Mouse (Mus musculus): ENCODE data around the gene Klc1.

Klc1 gene

DNA sequence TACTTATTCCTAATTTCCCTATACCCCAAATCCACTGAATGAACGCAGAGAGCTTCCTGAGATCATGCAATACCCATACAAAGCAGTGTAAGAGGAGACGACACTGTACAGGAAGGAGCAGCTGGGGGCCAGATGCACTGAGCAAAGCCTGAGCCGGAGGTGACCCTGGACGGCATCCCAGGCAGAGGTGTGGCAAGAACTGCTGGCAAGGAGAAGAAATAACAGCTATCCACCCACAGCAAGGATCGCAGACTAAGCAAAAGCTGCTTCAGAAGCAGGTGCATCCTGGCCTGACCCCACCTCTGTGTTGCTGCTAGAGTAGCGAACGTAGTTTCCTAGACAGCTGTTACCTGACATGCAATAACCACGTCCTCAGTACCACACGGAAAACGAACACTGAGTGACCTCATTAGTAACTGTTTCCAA, 94.4 kb downstream of the Klc1 start:
- no peak for DNase-seq (ENCODE audit: low read depth, low spot score)

DNA sequence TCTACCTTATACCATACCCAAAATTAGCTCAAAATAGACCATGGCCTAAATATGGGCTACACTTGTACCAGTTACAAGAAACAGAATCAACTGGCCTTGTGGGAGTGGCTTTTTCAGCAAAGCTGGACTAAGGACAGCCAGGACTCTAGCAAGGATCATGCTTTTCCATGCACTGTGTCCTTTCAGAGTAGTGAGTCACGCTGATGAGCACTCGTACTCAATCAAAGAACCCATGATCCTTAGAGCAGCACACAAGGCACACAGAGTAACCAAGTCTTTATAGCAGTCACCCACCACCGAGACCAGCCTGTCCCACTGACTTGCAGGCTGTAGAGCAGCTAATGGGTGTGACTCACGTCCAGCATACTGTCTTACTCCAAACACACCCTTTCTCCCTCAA, 94.9 kb downstream of the Klc1 start:
- DNase-seq (ENCODE audit: low read depth, low spot score), result no peak

DNA sequence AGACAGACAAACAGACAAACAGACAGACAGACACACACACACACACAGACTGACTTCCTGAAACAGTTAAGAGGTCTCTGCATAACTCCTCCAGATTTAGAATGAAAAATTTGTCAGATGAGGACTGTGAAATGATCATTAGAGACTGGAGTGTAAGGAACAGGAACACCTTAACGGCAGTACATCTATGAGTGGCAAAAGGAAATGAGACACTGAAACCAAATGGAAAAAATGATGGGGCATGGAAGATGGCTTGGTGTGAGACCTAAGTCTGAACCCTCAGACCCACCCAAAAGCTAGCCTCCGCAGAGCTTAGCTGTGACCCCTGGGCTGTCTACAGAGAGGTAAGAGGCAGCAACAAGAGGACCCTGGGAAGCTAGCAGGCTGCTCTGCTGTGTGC, 96.8 kb downstream of the Klc1 start:
- no peak for DNase-seq (ENCODE audit: low read depth, low spot score)
